Mouse (Mus musculus): ENCODE measurements around the gene Ddi1.
"Not testable (repeated sequence)": the region's sequence is repeated elsewhere in the genome, so short reads cannot be mapped to it uniquely, and the experiment has no call there.

Gene Ddi1

GRCm38 (mm10) chr9:6269796-6270280 lies at the start of gene Ddi1:
Gene Ddi1 (minus strand): TSS chr9:6269846.
- no peak for DNase-seq

DNA sequence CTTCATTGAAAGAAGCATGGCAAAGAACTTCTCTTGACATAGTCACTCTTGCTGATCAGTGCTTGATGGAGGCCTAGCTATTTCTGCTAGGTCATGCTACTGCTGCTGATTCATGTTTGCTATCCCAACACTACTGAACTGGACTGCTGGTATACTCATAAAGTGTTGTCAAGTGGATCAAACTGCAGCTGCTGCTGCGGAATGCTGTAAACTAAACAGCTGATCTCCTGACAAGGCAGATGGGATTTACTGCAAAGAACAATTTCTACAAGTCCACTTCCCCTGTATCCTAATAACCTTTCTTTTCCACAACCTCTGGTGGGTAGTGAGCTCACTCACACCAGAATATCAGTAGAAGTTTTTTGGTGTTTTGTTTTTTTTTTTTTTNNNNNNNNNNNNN lies 47.5 kb upstream of the Ddi1 start:
- no peak for DNase-seq

DNA sequence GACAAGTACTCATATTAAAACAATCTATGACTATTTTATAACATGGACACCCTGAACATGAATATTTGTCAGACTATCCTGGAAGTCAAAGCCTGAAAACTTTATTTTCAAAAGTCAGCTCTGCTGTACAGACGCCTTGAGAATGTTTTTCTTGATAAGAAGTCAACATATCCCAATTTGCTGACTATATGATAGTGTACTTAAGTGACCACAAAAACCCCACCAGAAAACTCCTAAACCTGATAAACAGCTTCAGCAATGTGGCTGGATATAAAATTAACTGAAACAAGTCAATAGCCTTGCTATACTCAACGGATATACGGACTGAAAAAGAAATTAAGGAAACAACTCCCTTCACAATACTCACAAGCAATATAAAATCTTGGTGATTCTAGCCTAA lies 36.2 kb upstream of the Ddi1 start:
- no peak for DNase-seq

DNA sequence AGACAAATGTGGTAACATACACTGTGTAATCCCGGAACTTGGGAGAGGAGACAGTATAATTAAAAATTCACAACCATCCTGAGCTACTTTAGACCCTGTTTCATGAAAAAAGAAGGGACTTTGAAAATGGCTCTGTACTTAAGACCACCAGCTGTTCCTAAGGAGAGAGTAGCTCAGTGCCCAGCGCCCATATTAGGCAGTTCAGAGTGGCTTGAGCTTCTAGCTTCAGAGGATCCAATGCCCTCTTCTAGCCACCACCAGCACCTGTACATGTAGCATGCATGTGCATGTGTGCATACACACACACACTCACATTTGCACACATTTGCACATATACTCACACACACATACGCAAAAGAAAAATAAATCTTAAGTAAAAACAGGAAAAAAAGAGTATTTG lies 34.9 kb upstream of the Ddi1 start:
- no peak for DNase-seq

DNA sequence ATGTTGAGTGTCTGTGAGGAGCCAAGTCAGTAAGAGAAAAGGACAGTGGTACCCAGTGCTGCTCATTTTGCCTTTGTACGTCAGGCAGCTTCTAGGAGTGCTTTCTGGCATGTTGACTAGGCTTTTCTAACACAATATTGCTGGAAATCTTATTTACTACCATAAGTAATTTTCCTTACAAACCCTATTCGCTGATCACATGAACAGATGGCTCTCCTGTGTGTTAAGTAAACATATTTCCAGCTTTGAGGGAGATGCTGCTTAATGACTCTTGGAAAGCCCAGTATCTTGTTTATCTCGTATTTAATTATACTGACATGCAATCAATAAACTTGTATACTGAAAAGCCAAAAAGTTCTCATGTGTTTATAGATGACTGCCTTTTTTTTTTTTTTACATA lies 32.4 kb upstream of the Ddi1 start:
- DNase-seq, result no peak

DNA sequence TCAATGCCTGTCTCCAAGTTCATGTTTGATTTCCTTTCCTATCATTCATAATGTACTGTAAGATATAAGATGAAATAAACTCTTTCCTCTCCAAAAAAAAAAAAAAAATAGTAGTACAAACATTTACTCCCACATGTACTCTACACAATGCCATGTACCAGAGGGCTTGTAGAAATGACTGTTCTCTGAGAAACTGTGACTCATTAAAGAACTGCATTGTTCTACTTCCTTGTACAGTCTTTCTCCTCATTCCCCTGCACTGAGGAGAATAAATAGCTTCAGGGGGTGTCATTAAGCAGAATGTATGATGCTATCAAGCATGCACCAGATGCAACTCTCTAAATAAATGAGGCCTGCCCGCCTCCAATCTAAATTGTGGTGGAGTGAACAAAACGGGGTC lies 28.9 kb upstream of the Ddi1 start:
- no peak for DNase-seq

DNA sequence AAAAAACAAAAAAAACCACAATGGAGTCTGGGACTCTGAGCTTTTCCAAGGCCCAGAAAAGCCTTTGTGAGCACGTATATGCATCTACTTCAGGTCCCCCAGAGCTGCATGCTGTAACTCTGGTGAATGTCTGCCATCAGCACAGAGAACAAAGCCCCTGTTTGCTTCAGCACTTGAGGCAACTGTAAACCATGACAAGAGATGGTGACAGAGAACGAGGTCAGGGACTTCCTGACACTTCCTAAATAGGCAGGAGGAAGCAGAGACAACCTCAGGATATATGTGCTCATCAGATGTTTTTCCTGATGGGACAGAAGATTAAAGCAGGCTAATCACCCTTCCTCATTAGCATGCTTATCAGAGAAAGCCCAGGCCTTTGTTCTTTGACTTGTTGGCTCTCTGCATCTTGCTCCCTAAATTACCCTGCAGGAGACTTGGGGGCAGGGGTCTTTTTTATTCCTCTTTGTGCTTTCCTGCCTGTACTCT lies 19.6 kb upstream of the Ddi1 start:
- DNase-seq, result no peak

DNA sequence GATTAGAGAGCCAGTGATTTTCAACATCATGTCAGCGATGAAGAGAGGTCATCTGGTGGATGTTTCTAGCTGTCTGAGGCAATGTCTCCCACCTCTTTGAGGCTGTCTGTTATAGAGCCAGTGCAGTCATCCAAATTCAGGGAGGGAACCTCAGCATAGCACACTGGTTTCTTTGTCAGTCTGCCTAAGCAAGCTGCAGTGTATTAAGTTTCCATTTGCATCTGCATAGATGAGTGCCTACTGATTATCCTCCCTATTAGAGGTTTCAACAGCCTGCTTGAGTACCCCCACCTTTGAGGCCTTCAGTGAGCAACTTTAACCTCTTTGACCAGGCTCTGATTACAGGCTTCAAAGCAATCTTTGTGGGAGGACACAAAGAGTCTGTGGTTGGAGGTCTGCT lies 17.1 kb upstream of the Ddi1 start:
- DNase-seq, result no peak

DNA sequence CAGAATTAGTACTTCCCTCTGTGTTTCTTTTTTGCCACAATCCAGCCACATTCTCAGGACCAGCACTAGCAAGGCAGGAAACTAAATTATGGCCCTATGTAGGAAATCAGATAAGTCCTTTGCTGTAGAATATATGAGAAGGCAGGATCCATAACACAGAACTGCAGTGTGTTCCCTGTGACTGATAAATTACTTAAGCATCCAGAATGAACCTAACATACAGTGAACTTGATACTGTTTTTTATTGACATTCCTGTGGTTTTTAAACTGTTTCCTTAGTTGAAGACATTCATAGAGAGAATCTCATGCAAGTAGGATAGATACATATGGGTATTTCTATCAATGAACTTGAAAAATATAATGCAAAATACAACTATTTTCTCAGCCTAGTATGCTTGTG lies 7.9 kb upstream of the Ddi1 start:
- DNase-seq, result no peak

DNA sequence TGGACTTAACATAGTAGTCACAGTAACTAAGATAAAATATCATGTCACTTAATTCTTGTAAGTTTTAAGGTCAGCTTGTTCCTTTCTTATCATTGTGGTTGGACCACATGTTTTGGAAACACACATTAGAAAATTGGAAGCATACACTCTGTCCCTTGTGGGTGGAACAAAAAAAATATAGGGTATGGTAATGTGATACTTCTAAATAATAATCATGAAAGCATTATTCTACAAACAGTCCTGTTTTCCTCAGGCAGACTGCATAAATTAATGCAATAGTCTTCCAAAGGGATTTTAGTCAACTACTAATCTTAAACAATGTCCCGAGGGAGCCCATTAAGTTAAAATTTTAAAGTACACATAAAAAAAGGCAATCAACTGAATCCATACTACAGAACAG lies 6.7 kb upstream of the Ddi1 start:
- no peak for DNase-seq

DNA sequence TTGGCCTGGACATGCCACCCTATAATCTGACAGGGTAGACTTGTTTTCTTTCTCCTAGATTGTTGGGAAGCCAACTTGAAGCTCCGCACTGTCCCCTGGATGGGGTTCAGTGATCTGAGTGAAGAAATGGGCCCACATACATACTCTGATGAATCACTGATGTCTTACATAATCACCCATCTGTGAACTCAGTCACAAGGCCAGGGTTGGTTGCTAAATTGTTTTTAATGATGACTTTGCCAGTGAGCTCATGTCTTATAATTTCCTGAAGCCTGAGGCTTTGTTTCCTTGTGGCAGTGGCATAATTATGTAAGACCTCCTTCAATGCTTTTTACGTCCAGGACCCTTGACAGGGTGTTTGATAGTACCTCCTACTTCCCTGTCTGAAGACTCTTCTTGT lies 4.8 kb downstream of the Ddi1 start:
- DNase-seq, result no peak

DNA sequence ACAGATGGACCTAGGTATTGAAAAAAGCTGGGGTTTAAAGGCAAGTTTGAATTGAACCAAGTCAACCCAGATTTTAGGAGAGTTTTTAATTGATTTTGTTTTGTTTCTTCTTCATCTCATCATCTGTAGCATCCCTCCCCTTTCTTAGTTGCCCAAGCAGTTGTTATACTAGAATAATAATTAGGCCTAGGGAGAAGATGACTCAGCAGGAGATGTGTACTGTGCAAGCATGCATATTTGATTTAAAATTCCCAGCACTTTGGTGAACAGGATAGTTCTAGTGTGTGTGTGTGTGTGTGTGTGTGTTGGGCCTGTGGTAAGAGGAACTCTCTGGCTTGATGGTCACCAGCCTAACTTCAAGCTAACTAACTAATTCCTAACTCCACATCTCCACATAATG lies 12.6 kb downstream of the Ddi1 start:
- no peak for DNase-seq

DNA sequence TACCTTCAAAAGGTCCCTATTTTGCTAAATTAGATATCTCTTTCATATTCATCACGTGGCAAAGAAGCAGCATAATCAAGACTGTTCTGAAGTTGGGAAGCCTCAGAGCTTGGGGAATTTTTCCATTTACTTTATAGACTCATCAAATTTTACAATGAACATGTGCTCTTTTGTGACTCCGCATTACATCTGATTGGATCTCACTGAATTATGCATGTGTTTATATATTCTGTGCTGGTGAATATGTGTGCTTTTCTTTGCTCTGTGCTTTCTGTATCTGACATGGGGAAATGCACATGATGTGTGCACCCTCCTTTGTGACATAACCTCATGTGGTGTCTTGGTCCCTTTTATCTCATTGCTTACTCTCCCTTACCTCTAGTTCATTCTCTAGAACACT lies 17.7 kb downstream of the Ddi1 start:
- no peak for DNase-seq

GRCm38 (mm10) chr9:6250320-6250719 lies 19.3 kb downstream of the Ddi1 start:
- DNase-seq, result no peak

- not testable (repeated sequence) for DNase-seq
Observed at GRCm38 (mm10) chr9:6235982-6236381, 33.7 kb downstream of the Ddi1 start.

GRCm38 (mm10) chr9:6217505-6217904 lies 52.1 kb downstream of the Ddi1 start:
- DNase-seq, result no peak

DNA sequence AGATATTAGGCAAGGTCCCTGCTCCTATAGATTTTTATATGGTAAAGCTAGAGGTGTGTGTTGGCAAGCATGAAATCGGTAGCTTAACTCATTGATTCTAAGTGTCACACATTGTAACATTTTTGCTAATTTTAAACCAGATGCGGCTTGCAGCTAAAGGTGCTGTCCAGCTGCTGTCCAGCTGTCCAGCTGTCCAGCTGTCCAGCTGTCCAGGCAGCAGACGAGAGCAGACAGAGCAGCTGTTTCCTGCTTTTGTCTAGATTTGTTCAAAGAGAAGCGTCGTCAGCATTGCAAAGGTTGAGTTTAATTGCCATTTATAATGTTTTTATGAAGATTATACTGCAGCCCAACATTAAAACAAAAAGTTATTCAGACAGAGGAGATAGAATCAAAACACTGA lies 56.8 kb downstream of the Ddi1 start:
- DNase-seq, result no peak

All from spleen, adult 18-20 months (tissue).